Mouse (Mus musculus) embryo, embryonic 9.5 days (tissue): Measurements from ENCODE around the gene Ncbp1.

Experiments
- DNase-seq: peaks from one replicate; pipeline ENCODE4 v3.0.0-alpha.2; 2017; ENCODE audit errors: extremely low spot score

Ncbp1 gene

DNA sequence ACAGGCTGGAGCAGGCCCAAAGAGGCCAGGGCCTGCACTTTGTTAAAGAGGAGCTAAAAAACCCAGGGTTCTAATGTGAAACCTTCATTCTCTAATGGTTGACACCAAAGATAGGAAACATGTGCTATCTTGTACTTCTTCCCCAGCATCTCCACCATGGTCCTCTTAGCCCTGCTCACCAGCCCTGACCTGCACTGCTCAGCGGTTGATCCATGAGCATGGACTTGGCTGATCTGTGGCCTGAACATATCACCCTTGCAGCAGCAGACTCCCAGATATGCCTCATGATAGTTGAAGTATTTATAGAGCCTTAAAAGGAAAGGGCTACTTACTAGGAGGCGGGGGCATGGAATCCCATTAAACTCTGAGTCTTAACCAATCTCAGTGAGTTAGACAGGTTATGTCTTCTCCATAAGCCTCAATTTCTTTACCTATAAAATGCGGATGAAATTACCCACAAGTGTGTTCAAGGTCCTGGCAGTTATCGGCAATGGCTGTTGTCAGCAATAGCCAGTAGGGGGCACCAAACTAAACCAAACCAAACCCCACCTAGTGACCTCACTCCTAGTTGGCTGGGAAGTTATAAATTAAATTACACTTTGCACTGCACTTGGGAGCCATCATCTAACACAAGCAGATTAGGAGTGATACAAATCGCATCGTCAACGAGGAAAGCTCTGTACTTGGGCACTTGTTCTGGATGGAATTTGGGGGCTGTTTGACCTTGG, 63.6 kb downstream of the Ncbp1 start:
- peak; percentile 78 for DNase-seq

DNA sequence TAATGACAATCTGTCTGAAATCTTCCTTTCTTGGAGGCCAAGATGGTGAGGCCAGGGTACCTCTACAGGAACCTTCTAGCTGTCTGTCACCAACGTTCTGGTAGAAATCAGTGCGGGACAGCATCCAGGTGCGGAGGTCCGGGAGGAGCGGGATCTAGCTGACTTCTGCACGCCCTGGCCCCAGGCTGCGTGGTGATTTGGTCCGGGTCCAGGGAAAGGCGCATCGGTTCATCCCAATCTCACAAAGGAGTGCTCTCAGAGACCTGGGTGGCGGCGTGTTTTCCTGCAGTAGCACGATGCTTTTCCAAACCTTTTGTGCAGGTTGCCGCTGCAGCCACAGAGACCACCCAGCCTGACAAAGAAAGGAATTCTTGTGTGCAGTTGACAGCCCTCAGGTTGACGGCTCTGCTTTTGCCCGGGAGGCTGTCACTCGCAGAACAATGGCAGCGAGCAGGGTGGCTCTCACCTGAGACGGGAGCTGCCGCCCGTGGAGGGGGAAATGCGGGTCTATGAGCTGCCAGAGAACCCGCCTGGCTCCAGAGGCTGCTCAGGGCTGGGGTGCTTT, 64.2 kb downstream of the Ncbp1 start:
- DNase-seq, result no peak

DNA sequence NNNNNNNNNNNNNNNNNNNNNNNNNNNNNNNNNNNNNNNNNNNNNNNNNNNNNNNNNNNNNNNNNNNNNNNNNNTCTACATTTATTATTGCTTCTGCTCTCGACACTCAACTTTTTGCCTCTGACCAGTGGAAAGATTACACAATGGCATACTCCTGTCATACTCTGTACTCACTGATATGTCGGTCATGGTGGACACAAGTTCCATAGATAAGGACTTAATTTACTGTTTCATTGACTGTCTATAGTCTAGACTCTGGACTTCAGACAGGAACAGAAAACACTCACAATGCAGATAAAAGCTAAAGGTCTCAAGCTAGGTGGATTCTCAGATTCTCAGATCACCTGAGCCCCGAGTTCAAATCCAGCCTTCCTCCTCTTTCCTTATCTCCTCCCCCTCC, 82.7 kb downstream of the Ncbp1 start:
- no peak for DNase-seq
